Mouse (Mus musculus): ENCODE measurements around the gene Tdo2. TPM values are rescaled to one million over a fixed set of nuclear protein-coding genes. Genes with fewer than 3 reads are reported as not detected.

The Tdo2 gene
- total and polyA plus RNA-seq, 3 experiments = not detected

DNA sequence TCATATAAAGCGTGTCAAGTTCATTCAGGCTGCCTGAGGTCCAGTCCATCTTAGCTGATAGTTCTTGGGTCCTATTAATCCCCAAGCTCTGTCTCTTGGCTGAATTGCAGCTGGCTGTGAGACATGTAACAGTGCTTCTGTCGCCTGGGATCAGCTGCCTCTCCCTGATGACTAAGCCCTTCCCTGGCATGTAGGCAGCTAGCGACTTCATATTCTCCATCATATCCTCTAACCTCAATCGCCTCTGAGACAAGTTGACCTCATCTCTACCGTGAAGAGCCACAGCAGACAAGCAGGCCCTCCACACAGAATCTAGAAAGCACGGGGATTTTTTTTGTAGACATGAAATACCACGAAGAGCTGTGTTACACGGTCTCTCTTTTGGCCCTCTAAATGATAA, 57.8 kb downstream of the Tdo2 start:
- no peaks in the 10 kb centered on the region for H3K79me2 ChIP-seq (replicated peaks; ENCODE audit: control insufficient read depth, insufficient read depth, low read length)
- H3K36me3 ChIP-seq (ENCODE audit: control insufficient read depth, insufficient read depth, low read length) = no peaks in the 10 kb centered on the region
- no peaks in the 10 kb centered on the region for H3K27me3 ChIP-seq (ENCODE audit: control insufficient read depth, insufficient read depth, low read length)
- no peak overlapping the region for H3K27ac ChIP-seq
- DNase-seq = peak in 1 of 2 experiments; percentile 18
- WGBS = 54% methylated on average over 8 of the region's 8 CpGs
- intact Hi-C loops (cut with DNase I) = no loop called here
- no peaks in the 10 kb centered on the region; the same call in 1 of the 2 replicates for H3K4me1 ChIP-seq (ENCODE audit: control insufficient read depth, insufficient read depth, low read length)
- TF ChIP-seq POLR2A (IDR thresholded peaks at IDR 0.05; ENCODE audit: insufficient read depth, low read depth, low read length) (no peak), EP300 (IDR thresholded peaks at IDR 0.05; ENCODE audit: insufficient read depth, low read depth, low read length) (no peak), CTCF (IDR thresholded peaks at IDR 0.05) (no peak)
- no peak overlapping the region for H3K9ac ChIP-seq (ENCODE audit: low read depth, low read length)
- no peak overlapping the region for H3K4me3 ChIP-seq

DNA sequence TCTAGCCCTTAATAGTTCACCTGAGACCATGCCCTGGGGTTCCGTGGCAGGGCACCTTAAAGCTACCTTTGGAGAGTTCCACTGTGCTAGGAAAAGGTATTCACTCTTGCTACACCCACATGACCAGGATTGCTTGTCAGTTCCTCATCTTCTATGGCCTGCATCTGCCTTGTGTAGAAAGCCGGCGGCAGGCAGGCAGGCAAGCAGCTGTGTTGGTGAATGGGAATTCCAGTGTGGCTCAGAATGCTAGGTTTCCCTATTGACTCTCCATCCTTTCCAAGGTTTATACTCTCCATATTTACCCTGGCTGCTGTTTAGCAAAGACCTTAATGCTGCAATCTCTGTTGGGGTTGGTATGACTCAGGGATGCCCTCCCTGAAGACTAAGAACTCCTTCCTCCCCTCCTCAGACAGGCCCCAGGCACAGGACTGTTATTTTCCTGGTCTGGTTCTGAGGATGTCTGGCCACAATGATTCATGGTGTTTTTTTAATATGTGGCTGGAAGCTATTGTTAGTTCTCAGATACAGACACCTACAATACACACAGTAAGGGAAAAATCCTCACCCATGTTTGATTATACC, 58.6 kb downstream of the Tdo2 start:
- no peak for DNase-seq
- TF ChIP-seq CTCF (IDR thresholded peaks at IDR 0.05) (no peak), EP300 (IDR thresholded peaks at IDR 0.05; ENCODE audit: insufficient read depth, low read depth, low read length) (no peak), POLR2A (IDR thresholded peaks at IDR 0.05; ENCODE audit: insufficient read depth, low read depth, low read length) (no peak)
- no peak overlapping the region for H3K9ac ChIP-seq (ENCODE audit: low read depth, low read length)
- H3K36me3 ChIP-seq (ENCODE audit: control insufficient read depth, insufficient read depth, low read length) = no peaks in the 10 kb centered on the region
- intact Hi-C loops (cut with DNase I) = no loop called here
- H3K79me2 ChIP-seq (replicated peaks; ENCODE audit: control insufficient read depth, insufficient read depth, low read length) = no peaks in the 10 kb centered on the region
- H3K4me3 ChIP-seq = no peak overlapping the region
- 78% methylated on average over 3 of the region's 3 CpGs for WGBS
- H3K4me1 ChIP-seq (ENCODE audit: control insufficient read depth, insufficient read depth, low read length) = no peaks in the 10 kb centered on the region
- no peaks in the 10 kb centered on the region for H3K27me3 ChIP-seq (ENCODE audit: control insufficient read depth, insufficient read depth, low read length)
- no peak overlapping the region for H3K27ac ChIP-seq

DNA sequence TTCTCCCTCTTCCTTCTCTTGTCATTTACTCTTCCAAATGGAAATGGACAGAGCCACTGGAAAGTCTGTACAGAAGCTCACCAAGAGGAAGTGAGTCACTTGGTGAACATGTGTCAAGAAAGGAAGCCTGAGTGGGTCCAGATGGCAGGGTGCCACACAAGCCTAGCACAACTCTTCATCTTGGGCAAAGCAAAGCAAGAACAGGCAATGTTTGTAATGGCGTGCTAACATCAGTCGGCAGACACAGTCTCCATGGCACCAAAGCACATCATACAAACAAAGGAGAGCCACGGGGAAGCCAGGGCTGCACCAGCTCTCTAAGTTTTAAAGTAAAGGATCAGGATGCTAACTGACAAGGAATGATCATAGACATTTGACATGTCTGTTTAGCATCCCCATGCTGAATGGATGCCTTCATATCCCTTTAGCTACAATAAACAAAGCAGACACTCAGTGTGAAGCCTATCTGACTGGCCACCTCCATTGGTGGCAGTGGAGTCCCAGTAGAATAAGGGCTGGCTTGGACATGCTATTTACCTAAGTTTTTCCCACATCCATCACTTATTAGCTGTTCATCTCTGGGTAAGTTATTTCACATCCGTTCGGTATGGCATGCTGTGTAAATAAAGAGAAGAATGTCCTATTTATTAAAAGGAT, 59.8 kb downstream of the Tdo2 start:
- H3K27me3 ChIP-seq (ENCODE audit: control insufficient read depth, insufficient read depth, low read length) = no peaks in the 10 kb centered on the region
- intact Hi-C loops (cut with DNase I) = no loop called here
- no peak overlapping the region for H3K4me3 ChIP-seq
- no peak overlapping the region for H3K27ac ChIP-seq
- H3K79me2 ChIP-seq (replicated peaks; ENCODE audit: control insufficient read depth, insufficient read depth, low read length) = no peaks in the 10 kb centered on the region
- peak in 1 of 2 experiments; percentile 52 for DNase-seq
- 57% methylated on average over 5 of the region's 5 CpGs for WGBS
- H3K36me3 ChIP-seq (ENCODE audit: control insufficient read depth, insufficient read depth, low read length) = no peaks in the 10 kb centered on the region
- H3K9ac ChIP-seq (ENCODE audit: low read depth, low read length) = no peak overlapping the region
- no peaks in the 10 kb centered on the region for H3K4me1 ChIP-seq (ENCODE audit: control insufficient read depth, insufficient read depth, low read length)
- TF ChIP-seq EP300 (IDR thresholded peaks at IDR 0.05; ENCODE audit: insufficient read depth, low read depth, low read length) = no peak
- no peak for TF ChIP-seq POLR2A (IDR thresholded peaks at IDR 0.05; ENCODE audit: insufficient read depth, low read depth, low read length)
- TF ChIP-seq CTCF (IDR thresholded peaks at IDR 0.05) = no peak

DNA sequence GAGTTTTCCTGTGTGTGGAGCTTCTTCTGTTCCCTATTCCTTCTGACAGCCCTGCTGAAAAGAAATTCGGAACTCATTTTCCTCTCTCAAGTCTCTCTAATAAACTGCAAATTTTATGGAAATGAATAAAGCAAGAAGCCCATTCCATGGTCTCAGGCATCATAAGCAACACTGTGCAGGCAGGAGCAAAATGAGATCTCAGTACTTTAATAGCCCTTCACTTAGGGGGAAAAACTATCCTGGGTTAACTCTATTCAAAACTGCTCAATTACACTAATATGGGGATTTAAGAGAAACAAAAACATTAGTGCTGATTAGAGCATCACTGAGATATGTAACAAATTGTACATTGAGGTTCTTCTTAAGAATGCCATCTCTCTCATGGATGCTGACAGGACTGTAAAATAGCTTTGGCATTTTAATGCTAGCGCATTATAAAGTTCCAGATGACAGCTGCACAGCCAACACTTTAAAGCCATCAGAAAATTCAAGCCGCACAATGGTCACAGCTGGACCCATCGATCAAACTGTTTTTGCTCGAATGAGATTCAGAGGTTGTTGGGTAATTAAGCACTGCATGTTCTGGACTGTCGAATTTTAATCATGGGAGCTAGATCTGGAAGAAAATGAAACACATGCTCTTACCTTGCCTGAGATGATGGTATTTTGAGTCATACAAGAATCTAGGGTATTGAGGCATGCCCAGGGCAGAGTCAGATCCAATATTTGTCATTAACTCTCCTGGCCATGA, 65.5 kb downstream of the Tdo2 start:
- intact Hi-C loops (cut with DNase I) = no loop called here
- H3K79me2 ChIP-seq (replicated peaks; ENCODE audit: control insufficient read depth, insufficient read depth, low read length) = no peaks in the 10 kb centered on the region
- no peaks in the 10 kb centered on the region for H3K27me3 ChIP-seq (ENCODE audit: control insufficient read depth, insufficient read depth, low read length)

More for the DNA sequence above, 65.5 kb downstream of the Tdo2 start:
- no peak for TF ChIP-seq POLR2A (IDR thresholded peaks at IDR 0.05; ENCODE audit: insufficient read depth, low read depth, low read length)
- no peak for TF ChIP-seq CTCF (IDR thresholded peaks at IDR 0.05)
- TF ChIP-seq EP300 (IDR thresholded peaks at IDR 0.05; ENCODE audit: insufficient read depth, low read depth, low read length) = no peak
- WGBS = 73% methylated on average over 6 of the region's 6 CpGs
- Histone ChIP-seq H3K4me1 (ENCODE audit: control insufficient read depth, insufficient read depth, low read length) (no peaks in the 10 kb centered on the region), H3K9ac (ENCODE audit: low read depth, low read length) (no peak overlapping the region), H3K4me3 (no peak overlapping the region), H3K27ac (no peak overlapping the region), H3K36me3 (ENCODE audit: control insufficient read depth, insufficient read depth, low read length) (no peaks in the 10 kb centered on the region)
- no peak for DNase-seq

Other genes with a start within 250 kb of the Tdo2 start
- gene Ctso, start 43.6 kb downstream of the Tdo2 start, total RNA-seq (2021) = 1 to 10 TPM; 8.0 to 8.6 TPM
- 7.3 and 12.4 TPM in 2 replicates for gene Ctso, start 43.6 kb downstream of the Tdo2 start, polyA plus RNA-seq (2012; rRNA removed)
- not detected for gene Asic5, start 6.1 kb upstream of the Tdo2 start, total RNA-seq (2021)
- gene Asic5, start 6.1 kb upstream of the Tdo2 start, polyA plus RNA-seq (2012; rRNA removed) = not detected in 2 replicates
- gene Gucy1b1, start 98.5 kb upstream of the Tdo2 start, total RNA-seq (2021) = 10 to 100 TPM; 14.7 to 15.1 TPM
- gene Gucy1b1, start 98.5 kb upstream of the Tdo2 start, polyA plus RNA-seq (2012; rRNA removed) = 9.4 and 18.6 TPM in 2 replicates
- gene Gucy1a1, start 169.6 kb upstream of the Tdo2 start, total RNA-seq (2021) = 10 to 100 TPM; 17.7 to 20.6 TPM
- 12.0 and 22.7 TPM in 2 replicates for gene Gucy1a1, start 169.6 kb upstream of the Tdo2 start, polyA plus RNA-seq (2012; rRNA removed)